Mouse (Mus musculus) erythroblast, embryonic 14.5 days (primary cell): ENCODE results near the gene Gnl1. TPM values are rescaled to one million over a fixed set of nuclear protein-coding genes. Genes with fewer than 3 reads are reported as not detected.
A peak's percentile ranks its signal among the peaks of the same experiment; 100 is the strongest.
"Not testable (repeated sequence)": the region's sequence is repeated elsewhere in the genome, so short reads cannot be mapped to it uniquely, and the experiment has no call there.

Experiments used
- H3K27me3 ChIP-seq: 2 replicates; pipeline ENCODE4 v1.6.1; 2012; ENCODE audit warnings: inconsistent platforms; ENCODE audit not compliant: control insufficient read depth
- H3K36me3 ChIP-seq: 2 replicates; pipeline ENCODE4 v1.6.1; 2012; ENCODE audit warnings: mild to moderate bottlenecking, inconsistent platforms; ENCODE audit not compliant: control insufficient read depth
- H3K4me1 ChIP-seq: 2 replicates; pipeline ENCODE4 v1.6.1; 2012; ENCODE audit warnings: inconsistent platforms; ENCODE audit not compliant: control insufficient read depth
- H3K4me3 ChIP-seq: replicated peaks from 2 replicates; pipeline ENCODE3; 2012; ENCODE audit warnings: moderate library complexity, mild to moderate bottlenecking, inconsistent platforms
- H3K9me3 ChIP-seq: 2 replicates; pipeline ENCODE4 v1.6.1; 2012; ENCODE audit warnings: low read length, inconsistent platforms, mixed read lengths; ENCODE audit not compliant: control insufficient read depth
- polyA plus RNA-seq: library from polyadenylated mRNA; stranded (reverse); fragments of >175 nt; gene quantifications from 2 replicates; pipeline ENCODE4 v1.2.3, GENCODE M21; 2012

The Gnl1 gene
- polyA plus RNA-seq, 1 experiment, result 1.5 TPM

GRCm38 (mm10) chr17:36032351-36032875 lies 52.8 kb downstream of the Gnl1 start, which contains the start of gene H2-T23:
Gene H2-T23 (minus strand): TSS chr17:36032855.
- H3K27me3 ChIP-seq, H3K9me3 ChIP-seq: not testable (repeated sequence)
- H3K36me3 ChIP-seq, result peaks cover 15% of the 10 kb centered on the region
- peaks cover 34% of the 10 kb centered on the region for H3K4me1 ChIP-seq
- peak within 1 kb of the TSS; percentile 65 for H3K4me3 ChIP-seq

DNA sequence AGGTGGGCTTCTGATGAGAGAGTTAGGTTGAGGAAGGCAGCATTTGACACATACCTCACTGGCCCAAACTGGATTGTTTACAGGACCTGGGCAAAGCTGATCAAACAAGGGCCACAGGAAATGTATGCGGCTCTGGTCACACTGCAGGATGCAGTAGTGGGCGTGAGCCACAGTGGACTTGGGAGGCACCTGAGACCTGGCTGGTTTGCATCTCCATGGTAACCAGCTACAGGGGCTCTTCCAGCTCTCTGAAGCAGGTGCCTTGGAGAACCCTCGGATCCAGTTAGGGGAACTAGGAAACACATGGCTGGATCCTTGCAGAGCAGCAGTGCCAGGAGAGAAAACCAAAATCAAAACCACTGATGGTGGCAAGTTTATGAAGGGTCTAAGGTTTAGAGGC lies 54.9 kb downstream of the Gnl1 start:
- H3K27me3 ChIP-seq, H3K36me3 ChIP-seq, H3K9me3 ChIP-seq, H3K4me3 ChIP-seq: not testable (repeated sequence)
- peaks cover 21% of the 10 kb centered on the region for H3K4me1 ChIP-seq

- H3K4me1 ChIP-seq, result peaks cover 18% of the 10 kb centered on the region
- H3K9me3 ChIP-seq, H3K4me3 ChIP-seq, H3K36me3 ChIP-seq, H3K27me3 ChIP-seq: not testable (repeated sequence)
Observed at GRCm38 (mm10) chr17:36035010-36035638, 55.5 kb downstream of the Gnl1 start.

- peaks cover 11% of the 10 kb centered on the region for H3K4me1 ChIP-seq
- H3K9me3 ChIP-seq, H3K27me3 ChIP-seq, H3K36me3 ChIP-seq, H3K4me3 ChIP-seq: not testable (repeated sequence)
Observed at GRCm38 (mm10) chr17:36036126-36036525, 56.5 kb downstream of the Gnl1 start.

Other genes with a start within 250 kb of the Gnl1 start
- gene Ier3, start 158.2 kb upstream of the Gnl1 start, polyA plus RNA-seq, result 14.0 and 14.8 TPM in 2 replicates
- 8.2 and 11.6 TPM in 2 replicates for gene Flot1, start 156.6 kb upstream of the Gnl1 start, polyA plus RNA-seq
- 56.9 and 99.3 TPM in 2 replicates for gene Tubb5, start 141.5 kb upstream of the Gnl1 start, polyA plus RNA-seq
- 0.91 and 1.1 TPM in 2 replicates for gene Mdc1, start 138.3 kb upstream of the Gnl1 start, polyA plus RNA-seq
- gene Nrm, start 118.5 kb upstream of the Gnl1 start, polyA plus RNA-seq, result 1.7 and 2.8 TPM in 2 replicates
- 0.31 and 0.37 TPM in 2 replicates for gene Ppp1r18, start 114.3 kb upstream of the Gnl1 start, polyA plus RNA-seq
- gene Dhx16, start 100.0 kb upstream of the Gnl1 start, polyA plus RNA-seq, result 5.0 and 5.2 TPM in 2 replicates
- gene 2310061I04Rik, start 82.4 kb upstream of the Gnl1 start, polyA plus RNA-seq, result 6.9 and 7.1 TPM in 2 replicates
- gene Atat1, start 69.8 kb upstream of the Gnl1 start, polyA plus RNA-seq, result 1.1 and 1.6 TPM in 2 replicates
- 0.45 and 0.85 TPM in 2 replicates for gene Mrps18b, start 63.5 kb upstream of the Gnl1 start, polyA plus RNA-seq
- gene Ppp1r10, start 63.4 kb upstream of the Gnl1 start, polyA plus RNA-seq, result 5.4 and 6.3 TPM in 2 replicates
- gene Abcf1, start 10.1 kb upstream of the Gnl1 start, polyA plus RNA-seq, result 14.0 and 24.6 TPM in 2 replicates
- 0.18 and 0.30 TPM in 2 replicates for gene Prr3, start 385 bp downstream of the Gnl1 start, polyA plus RNA-seq
- 0.91 and 0.98 TPM in 2 replicates for gene H2-T24, start 40.7 kb downstream of the Gnl1 start, polyA plus RNA-seq
- 3.7 and 5.0 TPM in 2 replicates for gene H2-T23, start 53.0 kb downstream of the Gnl1 start, polyA plus RNA-seq
- gene H2-T22, start 62.9 kb downstream of the Gnl1 start, polyA plus RNA-seq, result 0.12 and 0.14 TPM in 2 replicates
- not detected in 2 replicates for gene Gm6034, start 63.1 kb downstream of the Gnl1 start, polyA plus RNA-seq
- gene Gm11127, start 78.5 kb downstream of the Gnl1 start, polyA plus RNA-seq, result 0.07 TPM in 1 of 2 replicates, not detected in the other
- gene Gm19684, start 141.8 kb downstream of the Gnl1 start, polyA plus RNA-seq, result not detected in 2 replicates
- gene Gm7030, start 149.6 kb downstream of the Gnl1 start, polyA plus RNA-seq, result 0.08 TPM in 1 of 2 replicates, not detected in the other
- gene Gm8909, start 188.7 kb downstream of the Gnl1 start, polyA plus RNA-seq, result not detected in 2 replicates
- not detected in 2 replicates for gene H2-T3, start 210.4 kb downstream of the Gnl1 start, polyA plus RNA-seq